Mouse (Mus musculus): ENCODE measurements around the gene Pitpnm3. TPM values are rescaled to one million over a fixed set of nuclear protein-coding genes. Genes with fewer than 3 reads are reported as not detected.

The Pitpnm3 gene
- total RNA-seq, 1 experiment from 2014 or later = 0.63 TPM

DNA sequence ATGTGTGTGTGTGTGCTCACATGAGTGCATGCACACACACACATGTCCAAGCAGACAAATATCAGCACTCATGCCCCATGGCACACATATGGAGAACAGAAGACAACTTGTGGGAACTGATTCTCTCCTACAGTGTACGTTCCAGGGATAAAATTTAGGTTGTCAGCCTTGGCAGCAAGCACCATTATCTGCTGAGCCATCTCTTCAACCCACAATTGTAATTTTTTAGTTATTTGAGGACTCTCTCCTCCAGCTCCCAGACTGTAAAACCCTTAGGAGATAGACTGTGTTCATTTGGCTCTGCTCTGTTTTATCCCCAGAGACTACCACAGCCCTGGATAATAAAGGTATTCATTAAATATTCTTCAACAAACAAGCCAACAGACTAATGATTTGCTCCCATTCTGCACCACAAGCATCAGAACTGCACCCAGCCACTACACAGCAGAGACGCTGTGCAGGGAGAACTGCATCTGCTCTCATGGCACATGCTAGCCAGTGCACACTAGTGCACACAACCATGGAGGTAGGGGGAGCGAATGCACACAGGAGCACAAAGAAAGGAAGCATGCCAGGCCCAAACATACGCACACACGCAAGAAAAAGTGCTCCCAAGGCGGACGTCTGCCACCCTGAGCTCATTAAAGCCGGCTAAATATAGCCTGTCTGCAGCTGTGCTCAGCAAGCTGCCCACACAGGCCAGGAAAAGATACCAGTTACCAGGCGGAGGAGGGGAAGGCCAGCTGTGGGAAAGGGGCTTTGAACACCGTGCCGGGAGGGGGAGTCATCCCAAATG lies 49.1 kb downstream of the Pitpnm3 start:
- DNase-seq = no peak

DNA sequence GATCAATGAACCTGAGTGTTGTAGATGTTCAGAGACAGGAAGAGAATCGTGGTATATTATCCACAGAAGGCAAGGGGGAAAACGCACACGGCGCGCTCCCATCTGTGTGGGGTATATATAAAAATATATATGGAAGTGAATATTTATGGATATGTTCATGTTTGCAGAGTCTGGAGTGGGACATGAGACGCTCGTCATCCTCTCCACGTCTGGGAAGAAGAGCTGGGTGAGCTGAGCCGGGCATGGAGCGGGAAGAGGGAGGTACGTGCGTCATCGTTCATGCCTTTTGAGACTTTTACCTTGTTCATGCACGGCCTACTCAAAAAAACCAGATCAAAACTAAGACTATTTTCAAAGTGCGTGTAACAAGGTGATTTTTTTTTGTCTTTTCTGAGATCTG lies 51.2 kb downstream of the Pitpnm3 start:
- DNase-seq = no peak

DNA sequence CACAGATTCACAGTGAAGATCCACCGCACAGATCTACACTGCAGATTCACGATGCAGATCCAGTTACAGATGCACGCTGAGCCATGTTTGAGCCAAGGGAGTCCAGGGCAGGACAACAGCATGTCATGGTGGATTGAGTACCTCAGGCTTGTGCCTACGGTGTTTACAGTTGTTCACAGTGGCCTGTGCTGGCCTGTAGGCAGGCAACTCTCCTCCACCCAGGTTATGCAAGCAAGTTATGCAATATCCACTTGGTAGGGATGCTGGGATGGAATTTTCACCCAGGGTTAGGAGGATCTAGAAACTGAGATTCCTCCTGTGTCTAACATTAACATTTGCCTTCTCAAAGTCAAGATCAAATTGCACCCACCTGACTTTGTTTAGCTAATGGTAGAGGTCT lies 53.0 kb downstream of the Pitpnm3 start:
- no peak for DNase-seq

DNA sequence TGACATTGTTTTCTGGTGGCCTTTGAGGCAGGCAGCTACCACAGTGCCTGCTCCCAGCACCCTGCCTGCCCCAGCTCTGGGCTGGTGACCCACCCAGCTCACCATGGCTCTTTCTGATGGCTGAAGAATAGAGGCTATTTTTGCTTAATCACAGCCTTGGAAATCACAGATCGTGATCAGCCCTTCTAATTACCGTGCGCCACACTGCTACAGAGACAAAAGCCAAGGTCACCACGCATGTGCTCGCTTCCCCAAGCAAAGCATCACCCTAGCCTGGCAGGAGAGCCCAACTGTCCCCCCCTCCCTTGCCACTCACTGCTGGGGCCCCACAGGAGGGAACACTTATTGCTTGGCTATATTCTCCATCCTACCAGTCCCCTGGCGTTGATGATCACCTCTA lies 55.1 kb downstream of the Pitpnm3 start:
- DNase-seq = no peak

DNA sequence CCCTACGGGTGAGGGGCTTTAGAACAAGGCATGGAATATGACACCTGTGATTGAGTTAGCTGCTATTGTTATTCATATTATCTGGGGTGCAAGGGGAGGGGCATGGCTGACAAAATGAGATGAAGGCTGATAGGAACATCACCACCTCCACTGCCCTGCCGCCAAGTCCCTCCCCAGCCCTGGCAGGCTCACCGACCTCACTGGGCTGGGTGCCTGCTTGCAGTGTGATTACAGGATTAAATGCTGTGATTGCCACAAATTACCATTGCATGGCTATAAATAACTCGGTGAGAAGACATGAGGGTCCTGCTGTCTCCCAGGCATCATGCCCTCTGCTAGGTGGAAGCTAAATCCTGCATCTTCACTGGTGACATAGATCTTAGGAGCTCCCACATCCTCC lies 56.9 kb downstream of the Pitpnm3 start:
- DNase-seq = peak; percentile 31

- DNase-seq = peak; percentile 19
These were observed 57.5 kb downstream of the Pitpnm3 start for GRCm38 (mm10) chr11:72078056-72078455.

- no peak for DNase-seq
These were observed 61.3 kb downstream of the Pitpnm3 start for GRCm38 (mm10) chr11:72074230-72074629.

- no peak for DNase-seq
These were observed 63.2 kb downstream of the Pitpnm3 start for GRCm38 (mm10) chr11:72072331-72072905.

GRCm38 (mm10) chr11:72070733-72071132 lies 64.8 kb downstream of the Pitpnm3 start:
- DNase-seq = no peak

DNA sequence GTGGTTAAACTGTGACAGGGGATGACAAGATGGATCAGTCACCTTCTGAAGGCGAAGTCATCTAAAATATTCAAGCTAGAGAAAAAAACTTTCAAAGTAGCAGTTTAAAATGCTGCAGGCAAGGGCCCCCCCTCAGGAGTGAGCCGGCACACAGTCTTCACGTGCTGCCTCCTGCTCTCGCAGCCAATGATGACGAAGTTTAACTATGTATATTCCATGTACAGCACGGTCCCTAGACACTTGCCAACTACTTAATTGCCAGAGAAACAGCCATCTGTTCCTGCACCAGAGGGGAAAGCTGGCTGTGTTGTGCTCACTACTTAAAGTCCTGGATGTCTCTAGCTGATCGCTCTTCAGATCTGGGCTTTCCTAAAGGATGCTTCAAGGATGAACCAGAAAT lies 67.6 kb downstream of the Pitpnm3 start:
- no peak for DNase-seq

- no peak for DNase-seq
These were observed 68.3 kb downstream of the Pitpnm3 start for GRCm38 (mm10) chr11:72067326-72067725.

- DNase-seq = no peak
These were observed 69.2 kb downstream of the Pitpnm3 start for GRCm38 (mm10) chr11:72066330-72066729.

DNA sequence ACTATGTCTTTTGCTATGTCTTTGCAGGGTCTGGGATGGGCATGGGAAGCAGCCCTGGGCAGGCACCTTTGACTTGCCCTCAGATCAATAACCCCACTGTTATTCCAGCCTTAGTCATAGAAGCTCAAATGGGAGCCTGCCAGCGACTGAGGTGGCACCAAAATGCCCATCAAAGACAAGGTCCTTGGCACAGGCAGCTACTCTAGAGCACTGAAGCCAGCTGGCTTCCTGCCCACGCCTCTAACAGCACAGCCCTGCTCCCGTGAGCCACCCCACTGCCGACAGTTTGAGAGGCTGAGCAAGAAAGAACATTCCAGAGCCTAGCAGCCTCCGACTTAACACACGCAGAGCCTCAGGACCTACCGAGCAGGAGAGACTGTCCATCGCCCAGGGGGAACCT lies 70.5 kb downstream of the Pitpnm3 start:
- DNase-seq = peak; percentile 89

DNA sequence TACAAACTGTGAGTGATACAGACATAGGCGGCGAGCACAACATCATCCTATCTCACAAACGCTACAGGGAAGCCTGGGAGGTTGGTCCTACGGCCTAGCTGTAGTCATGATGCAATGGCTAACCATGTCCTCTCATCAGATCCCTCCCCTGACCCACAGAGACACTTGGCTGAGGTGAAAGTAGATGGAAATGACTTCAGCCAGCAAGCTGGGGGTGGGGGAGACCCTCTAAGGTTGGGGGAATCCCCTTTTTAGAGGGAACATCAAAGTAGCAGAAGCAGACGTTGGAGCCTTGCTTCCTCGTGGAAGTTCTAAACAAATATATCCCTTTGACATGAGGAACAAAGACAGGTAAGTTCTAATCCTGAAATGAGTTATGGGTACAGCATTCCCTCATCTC lies 71.2 kb downstream of the Pitpnm3 start:
- no peak for DNase-seq

GRCm38 (mm10) chr11:72061093-72061620 lies 74.4 kb downstream of the Pitpnm3 start:
- peak; percentile 28 for DNase-seq

- no peak for DNase-seq
These were observed 75.2 kb downstream of the Pitpnm3 start for GRCm38 (mm10) chr11:72060416-72060815.

DNA sequence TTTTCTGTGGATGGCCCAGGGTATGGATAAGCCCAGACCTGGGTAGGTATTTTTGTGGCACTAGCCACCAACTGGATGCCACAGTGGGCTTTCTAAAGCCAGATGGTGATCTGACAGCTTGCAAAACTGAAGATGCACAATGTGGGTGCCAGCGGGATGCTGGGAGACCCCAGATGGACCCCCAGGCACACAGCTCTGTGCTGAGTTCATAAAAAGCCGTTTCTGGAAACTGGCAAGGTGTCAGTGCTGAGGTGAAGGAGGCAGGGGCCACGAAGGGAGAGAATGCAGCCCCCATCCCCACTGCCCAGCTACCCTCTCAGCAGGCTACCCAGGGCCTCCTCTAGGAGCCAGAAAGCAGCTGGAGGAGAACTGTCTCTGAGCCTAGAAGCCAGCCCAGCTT lies 78.4 kb downstream of the Pitpnm3 start:
- DNase-seq = no peak

- no peak for DNase-seq
These were observed 80.4 kb downstream of the Pitpnm3 start for GRCm38 (mm10) chr11:72055176-72055575.

- DNase-seq = peak; percentile 83
These were observed 82.9 kb downstream of the Pitpnm3 start for GRCm38 (mm10) chr11:72052636-72053035.

GRCm38 (mm10) chr11:72052221-72052620 lies 83.4 kb downstream of the Pitpnm3 start:
- no peak for DNase-seq

GRCm38 (mm10) chr11:72050895-72051858 lies 84.4 kb downstream of the Pitpnm3 start:
- no peak for DNase-seq

GRCm38 (mm10) chr11:72050168-72050894 lies 85.2 kb downstream of the Pitpnm3 start:
- DNase-seq = no peak

Data from adrenal gland, postnatal 14 days (tissue).